Mouse (Mus musculus) midbrain, embryonic 13.5 days (tissue): ENCODE data around the gene Sbds. TPM values are rescaled to one million over a fixed set of nuclear protein-coding genes. Genes with fewer than 3 reads are reported as not detected.
A peak's percentile ranks its signal among the peaks of the same experiment; 100 is the strongest.

Source experiments
- ATAC-seq: fragments of 200-750 bp; cut with Nextera tagmentation; 2 replicates; pipeline ENCODE4 v1.8.0; 2017; ENCODE audit warnings: mild to moderate bottlenecking, moderate TSS enrichment, moderate library complexity
- H3K27ac ChIP-seq: fragments of 300-500 bp; sonication (generic); 2 replicates; pipeline ENCODE4 v1.5.1; 2015; ENCODE audit warnings: inconsistent platforms, mild to moderate bottlenecking, moderate library complexity
- H3K27me3 ChIP-seq: fragments of 300-500 bp; sonication (generic); 2 replicates; pipeline ENCODE4 v1.6.1; 2015; ENCODE audit warnings: mild to moderate bottlenecking, inconsistent platforms
- H3K36me3 ChIP-seq: fragments of 300-500 bp; sonication (generic); 2 replicates; pipeline ENCODE4 v1.6.1; 2015; ENCODE audit warnings: mild to moderate bottlenecking, inconsistent platforms
- H3K4me1 ChIP-seq: fragments of 300-500 bp; sonication (generic); replicated peaks from 2 replicates; pipeline ENCODE4 v1.6.1; 2015; ENCODE audit warnings: inconsistent platforms
- H3K4me2 ChIP-seq: fragments of 300-500 bp; sonication (generic); replicated peaks from 2 replicates; pipeline ENCODE4 v1.6.1; 2015; ENCODE audit warnings: moderate library complexity, mild to moderate bottlenecking, inconsistent platforms
- H3K4me3 ChIP-seq: fragments of 300-500 bp; sonication (generic); replicated peaks from 2 replicates; pipeline ENCODE4 v1.5.1; 2015; ENCODE audit warnings: mild to moderate bottlenecking, inconsistent platforms
- H3K9ac ChIP-seq: fragments of 300-500 bp; sonication (generic); replicated peaks from 2 replicates; pipeline ENCODE4 v1.6.1; 2015; ENCODE audit warnings: mild to moderate bottlenecking, inconsistent platforms
- H3K9me3 ChIP-seq: fragments of 300-500 bp; sonication (generic); 2 replicates; pipeline ENCODE4 v1.6.1; 2016; ENCODE audit warnings: mild to moderate bottlenecking, inconsistent platforms
- WGBS: fragments of 180-500 bp; shearing (Covaris S2); methylation state at CpG from one replicate; pipeline ENCODE4 v1.1.7; 2015; 5-methylcytosine and 5-hydroxymethylcytosine counted together
- polyA plus RNA-seq: library from polyadenylated mRNA; unstranded; fragments of >200 nt; fragmentation: Nextera tagmentation; extraction: Ambion mirVana; gene quantifications from 2 replicates; pipeline ENCODE4 v1.2.1, GENCODE M21; 2015

The Sbds gene
- polyA plus RNA-seq = 61.2 and 63.6 TPM in 2 replicates

DNA sequence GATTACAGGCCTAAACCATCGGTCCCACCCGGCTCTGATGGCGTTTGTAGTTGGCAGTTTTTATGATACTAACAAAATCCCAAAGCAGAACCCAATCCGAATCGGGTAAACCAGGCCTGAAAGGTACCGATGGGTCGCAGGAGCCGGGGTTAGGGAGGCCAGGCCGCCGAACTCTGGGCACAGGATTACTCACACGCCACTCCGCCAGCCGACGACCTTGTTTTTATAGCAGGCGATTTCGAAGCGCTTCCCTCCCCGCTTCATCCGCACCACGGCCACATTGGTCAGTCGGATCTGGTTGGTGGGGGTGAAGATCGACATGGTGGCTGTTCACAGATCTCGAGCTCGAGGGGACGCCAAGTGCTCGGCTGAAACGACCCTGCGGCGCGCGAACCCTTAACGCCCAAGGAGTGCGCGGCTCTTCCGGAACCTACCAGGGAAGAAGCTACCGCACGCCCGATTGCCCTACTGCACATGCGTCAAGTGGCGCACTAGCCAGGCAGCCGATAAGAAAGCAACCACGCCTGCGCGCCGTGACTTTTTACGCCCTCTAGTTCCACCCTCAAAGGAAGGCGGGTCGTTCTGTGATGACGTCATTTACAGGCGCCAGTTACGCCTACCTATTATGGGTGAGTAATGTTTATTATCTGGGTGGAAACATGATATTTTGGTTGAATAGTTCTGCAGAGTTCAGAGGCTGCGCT is at the start of gene Sbds, which contains the start of gene Tyw1:
Gene Sbds (minus strand): TSS at position 514 of the 704 bp plus-strand sequence.
Gene Tyw1 (plus strand): TSS at position 603 of the 704 bp plus-strand sequence.
- peak; percentile 91 for ATAC-seq
- Histone ChIP-seq H3K27me3 (no peaks in the 10 kb centered on the region), H3K4me3 (peak within 1 kb of the TSS; percentile 75), H3K4me2 (peak within 1 kb of the TSS; percentile 81), H3K9ac (peak within 1 kb of the TSS; percentile 83), H3K27ac (peak within 1 kb of the TSS; percentile 80), H3K4me1 (peaks cover 32% of the 10 kb centered on the region), H3K36me3 (peaks cover 35% of the 10 kb centered on the region), H3K9me3 (no peaks in the 10 kb centered on the region)
- under 1% methylated on average over 52 of the region's 52 CpGs for WGBS

DNA sequence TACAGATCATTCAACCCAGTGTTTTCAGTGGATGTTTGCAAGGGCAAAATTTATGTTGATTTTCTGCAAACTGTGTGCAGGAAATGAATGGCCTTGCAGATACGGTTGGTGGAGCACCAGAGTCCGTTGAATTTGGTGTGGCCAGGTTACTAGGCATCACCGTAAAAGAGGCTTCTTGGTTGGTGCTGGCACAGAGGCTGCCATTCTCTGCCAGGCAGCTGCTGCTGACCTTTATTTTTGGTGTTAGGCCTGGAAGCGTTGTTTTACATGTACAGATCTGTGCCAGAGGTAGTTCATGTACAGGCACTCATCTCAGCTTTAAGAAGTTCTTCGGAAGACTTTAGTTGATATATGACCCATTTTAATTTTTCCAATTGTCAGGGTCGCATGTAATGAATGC is 48.3 kb upstream of the Sbds start:
- 94% methylated on average over 6 of the region's 6 CpGs for WGBS
- no peaks in the 10 kb centered on the region for H3K27me3 ChIP-seq
- H3K4me2 ChIP-seq = no peak overlapping the region
- H3K27ac ChIP-seq = no peak overlapping the region
- no peak overlapping the region for H3K9ac ChIP-seq
- ATAC-seq = no peak
- no peak overlapping the region for H3K4me3 ChIP-seq
- no peaks in the 10 kb centered on the region for H3K4me1 ChIP-seq
- H3K9me3 ChIP-seq = no peaks in the 10 kb centered on the region
- H3K36me3 ChIP-seq = peaks cover 70% of the 10 kb centered on the region

DNA sequence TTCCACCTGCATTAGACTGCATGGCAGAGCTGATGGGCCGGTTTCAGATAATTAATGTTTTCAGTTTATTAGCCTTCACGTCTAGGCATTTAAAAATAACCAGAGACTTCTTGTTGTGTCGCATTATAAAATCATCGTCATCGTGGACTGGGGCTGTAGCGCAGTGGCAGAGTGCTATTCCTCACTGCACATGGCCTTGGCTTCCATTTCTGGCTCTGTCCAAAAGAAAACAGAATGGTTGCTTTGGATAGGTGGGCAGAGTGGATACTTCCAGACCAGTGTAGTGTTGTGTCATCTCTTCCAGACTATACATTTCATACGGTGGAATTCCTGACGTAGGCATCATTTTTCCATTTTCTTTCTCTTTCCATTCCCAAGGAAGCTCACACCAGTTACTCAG is 44.2 kb upstream of the Sbds start:
- H3K9me3 ChIP-seq = no peaks in the 10 kb centered on the region
- 96% methylated on average over 8 of the region's 8 CpGs for WGBS
- no peak overlapping the region for H3K27ac ChIP-seq
- no peaks in the 10 kb centered on the region for H3K27me3 ChIP-seq
- no peak for ATAC-seq
- no peak overlapping the region for H3K4me3 ChIP-seq
- no peak overlapping the region for H3K4me2 ChIP-seq
- H3K9ac ChIP-seq = no peak overlapping the region
- H3K36me3 ChIP-seq = peaks cover 76% of the 10 kb centered on the region
- no peaks in the 10 kb centered on the region for H3K4me1 ChIP-seq

DNA sequence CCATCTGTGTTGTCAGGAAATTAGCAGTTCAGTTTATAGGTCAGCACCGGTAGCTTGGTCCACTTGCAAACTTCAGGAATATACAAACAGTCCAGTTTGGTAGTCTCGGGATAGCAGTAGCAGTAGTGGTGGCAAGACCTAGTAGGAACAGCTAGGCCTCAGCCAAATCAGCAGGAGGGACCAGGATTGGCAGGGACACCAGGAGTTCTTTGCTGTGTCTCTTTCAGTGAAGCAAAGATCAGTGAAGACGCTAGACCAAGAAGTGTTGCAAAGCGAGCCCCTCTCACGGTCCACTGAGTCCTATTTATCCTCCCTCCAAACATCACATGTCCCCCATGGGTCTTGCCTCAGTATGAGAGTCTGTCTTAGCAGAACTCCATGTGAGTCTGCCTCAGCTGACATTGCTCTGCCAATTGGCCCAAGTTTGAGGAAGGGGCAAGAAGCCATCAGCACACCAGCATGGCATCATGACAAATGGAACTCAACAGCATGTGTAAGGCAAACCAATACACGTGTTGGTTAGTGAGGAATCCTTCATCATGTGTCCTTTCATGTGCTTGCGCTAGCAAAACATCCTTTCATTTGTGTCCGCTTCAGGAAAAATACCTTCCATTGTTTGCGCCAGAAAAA is 43.6 kb upstream of the Sbds start:
- no peak overlapping the region for H3K9ac ChIP-seq
- H3K4me1 ChIP-seq = no peaks in the 10 kb centered on the region
- peaks cover 71% of the 10 kb centered on the region for H3K36me3 ChIP-seq
- no peaks in the 10 kb centered on the region for H3K27me3 ChIP-seq
- H3K4me2 ChIP-seq = no peak overlapping the region
- no peak overlapping the region for H3K27ac ChIP-seq
- 89% methylated on average over 9 of the region's 9 CpGs for WGBS
- no peak overlapping the region for H3K4me3 ChIP-seq
- no peak for ATAC-seq
- no peaks in the 10 kb centered on the region for H3K9me3 ChIP-seq

DNA sequence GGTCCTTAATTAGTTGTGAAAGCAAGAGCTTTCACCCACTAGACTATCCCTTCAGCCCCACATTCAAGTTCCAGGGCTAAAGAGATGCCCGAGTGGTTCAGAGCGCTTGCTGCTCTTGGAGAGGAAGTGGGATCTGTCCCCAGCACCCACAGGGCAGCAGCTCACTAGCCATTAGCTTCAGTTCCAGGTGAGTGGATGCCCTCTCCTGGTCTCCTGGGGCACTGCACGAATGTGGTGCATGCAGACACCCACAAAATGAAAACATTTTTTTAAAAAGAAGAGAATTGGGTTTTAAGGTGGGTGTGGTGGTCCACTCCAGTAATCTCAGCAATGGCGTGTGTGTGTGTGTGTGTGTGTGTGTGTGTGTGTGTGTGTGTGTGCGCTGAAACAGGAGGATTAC is 40.7 kb upstream of the Sbds start:
- no peak overlapping the region for H3K27ac ChIP-seq
- no peaks in the 10 kb centered on the region for H3K27me3 ChIP-seq
- no peak overlapping the region for H3K4me3 ChIP-seq
- WGBS = 85% methylated on average over 5 of the region's 5 CpGs
- no peak for ATAC-seq
- no peaks in the 10 kb centered on the region for H3K9me3 ChIP-seq
- H3K36me3 ChIP-seq = peaks cover 58% of the 10 kb centered on the region
- H3K4me2 ChIP-seq = no peak overlapping the region
- no peak overlapping the region for H3K9ac ChIP-seq
- H3K4me1 ChIP-seq = no peaks in the 10 kb centered on the region

DNA sequence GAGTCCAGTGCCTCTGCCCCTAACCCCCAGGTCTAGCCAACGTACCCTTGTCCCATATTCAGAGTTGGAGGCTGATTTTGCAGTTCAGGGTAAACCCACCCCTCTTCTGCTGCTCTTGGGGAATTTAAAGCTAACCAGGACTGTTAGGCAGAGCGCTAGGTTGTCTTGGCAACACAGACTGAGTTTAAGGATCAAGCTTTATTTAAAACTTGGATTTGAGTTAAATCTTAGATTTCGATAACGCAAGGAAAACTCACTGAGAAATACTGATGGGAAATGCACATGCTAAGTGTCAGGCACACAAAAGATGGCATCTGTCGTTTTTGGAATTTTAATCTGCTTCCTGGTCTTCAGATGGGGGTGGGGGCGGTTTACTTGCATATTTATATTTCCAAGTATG is 39.3 kb upstream of the Sbds start:
- Histone ChIP-seq H3K27ac (no peak overlapping the region), H3K4me3 (no peak overlapping the region), H3K9me3 (0 out of 2 replicates have a peak, but pooled peaks cover 4% of the 10 kb centered on the region), H3K4me2 (no peak overlapping the region), H3K9ac (no peak overlapping the region), H3K4me1 (no peaks in the 10 kb centered on the region), H3K36me3 (peaks cover 58% of the 10 kb centered on the region), H3K27me3 (no peaks in the 10 kb centered on the region)
- ATAC-seq = no peak
- 77% methylated on average over 6 of the region's 6 CpGs for WGBS

DNA sequence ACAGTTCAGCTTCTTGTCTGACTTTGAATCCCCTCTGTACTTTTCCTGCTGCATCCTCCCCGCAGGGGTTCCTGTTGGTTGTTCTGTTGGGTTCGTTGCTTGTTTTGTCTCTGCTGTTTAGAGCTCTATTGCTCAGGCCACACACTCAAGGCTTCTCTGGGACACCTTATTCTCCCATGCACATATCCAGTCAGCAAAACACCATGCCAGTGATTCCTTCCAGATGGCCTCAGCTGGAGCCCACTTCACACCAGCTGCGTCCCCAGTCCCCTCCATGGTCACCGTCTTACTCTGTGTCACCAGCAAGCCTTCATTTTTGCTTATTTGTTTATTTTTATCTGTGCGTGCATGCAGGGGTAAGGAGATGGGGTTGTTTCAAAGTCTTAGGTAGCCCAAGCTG is 38.6 kb upstream of the Sbds start:
- Histone ChIP-seq H3K27me3 (no peaks in the 10 kb centered on the region), H3K27ac (no peak overlapping the region), H3K4me3 (no peak overlapping the region), H3K9me3 (0 out of 2 replicates have a peak, but pooled peaks cover 4% of the 10 kb centered on the region), H3K4me1 (no peaks in the 10 kb centered on the region), H3K4me2 (no peak overlapping the region), H3K9ac (no peak overlapping the region), H3K36me3 (peaks cover 58% of the 10 kb centered on the region)
- WGBS = 78% methylated on average over 5 of the region's 5 CpGs
- ATAC-seq = no peak

DNA sequence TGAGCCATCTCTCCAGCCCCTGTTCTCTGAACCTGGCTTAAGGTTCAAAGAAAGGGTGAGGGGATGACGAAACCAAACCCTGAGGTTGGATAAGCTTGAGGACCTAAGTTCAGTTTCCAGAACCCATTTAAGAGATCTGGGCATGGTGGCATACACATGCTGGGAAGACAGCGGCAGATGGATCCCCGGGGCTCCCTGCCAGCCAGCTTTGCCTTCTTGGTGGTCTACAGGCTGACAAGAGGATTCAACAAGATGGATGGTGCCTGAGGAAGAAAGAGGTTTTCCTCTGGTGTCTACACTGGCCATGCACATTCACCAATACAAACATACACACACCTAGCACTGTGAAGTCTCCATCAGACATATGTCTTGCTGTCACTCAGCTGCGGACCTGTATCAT is 37.6 kb upstream of the Sbds start:
- no peaks in the 10 kb centered on the region for H3K4me1 ChIP-seq
- no peak for ATAC-seq
- H3K4me3 ChIP-seq = no peak overlapping the region
- WGBS = 90% methylated on average over 4 of the region's 4 CpGs
- no peak overlapping the region for H3K4me2 ChIP-seq
- 0 out of 2 replicates have a peak, but pooled peaks cover 4% of the 10 kb centered on the region for H3K9me3 ChIP-seq
- no peaks in the 10 kb centered on the region for H3K27me3 ChIP-seq
- no peak overlapping the region for H3K27ac ChIP-seq
- H3K9ac ChIP-seq = no peak overlapping the region
- H3K36me3 ChIP-seq = peaks cover 60% of the 10 kb centered on the region

DNA sequence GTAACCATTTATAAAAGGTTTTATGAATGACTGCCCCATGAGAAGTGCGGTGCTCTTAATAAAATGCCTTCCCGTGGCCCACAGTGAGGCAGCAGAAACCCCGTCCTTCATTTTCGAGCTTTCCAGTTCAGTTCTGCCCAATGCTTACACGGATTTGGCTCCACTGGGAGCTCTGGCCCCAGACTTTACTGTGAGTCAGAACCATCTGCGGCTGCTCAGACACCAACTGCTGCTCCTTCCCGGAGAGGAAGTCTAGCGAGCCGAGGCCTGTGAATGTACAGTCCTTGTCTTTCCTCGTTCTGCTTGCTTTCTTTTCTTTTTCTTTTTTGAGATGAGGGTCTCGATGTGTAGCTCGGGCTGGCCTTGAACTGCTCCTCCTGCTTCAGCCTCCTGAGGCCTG is 35.4 kb upstream of the Sbds start:
- Histone ChIP-seq H3K27ac (no peak overlapping the region), H3K4me3 (no peak overlapping the region), H3K36me3 (peaks cover 63% of the 10 kb centered on the region), H3K4me2 (no peak overlapping the region), H3K27me3 (no peaks in the 10 kb centered on the region), H3K4me1 (no peaks in the 10 kb centered on the region), H3K9me3 (0 out of 2 replicates have a peak, but pooled peaks cover 4% of the 10 kb centered on the region), H3K9ac (no peak overlapping the region)
- WGBS = 96% methylated on average over 12 of the region's 12 CpGs
- ATAC-seq = no peak

DNA sequence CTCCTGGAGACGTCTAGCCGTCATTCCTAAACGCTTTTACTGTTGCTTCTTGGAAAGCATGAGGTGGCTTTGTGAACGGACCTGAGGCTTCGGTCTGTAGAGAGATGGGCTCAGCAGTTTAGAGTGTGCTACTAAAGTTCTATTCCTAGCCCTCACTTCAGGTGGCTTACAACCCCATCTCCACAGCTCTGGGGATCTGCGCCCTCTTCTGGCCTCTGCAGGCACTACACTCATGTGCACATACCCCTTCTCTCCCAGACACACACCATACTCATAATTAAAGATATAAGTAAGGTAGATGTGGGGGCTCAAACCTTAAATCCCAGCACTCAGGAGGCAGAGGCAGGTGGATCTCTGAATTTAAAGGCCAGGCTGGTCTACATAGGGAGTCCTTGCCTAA is 34.9 kb upstream of the Sbds start:
- Histone ChIP-seq H3K9ac (no peak overlapping the region), H3K9me3 (0 out of 2 replicates have a peak, but pooled peaks cover 4% of the 10 kb centered on the region), H3K27ac (no peak overlapping the region), H3K27me3 (no peaks in the 10 kb centered on the region), H3K36me3 (peaks cover 68% of the 10 kb centered on the region), H3K4me1 (no peaks in the 10 kb centered on the region), H3K4me2 (no peak overlapping the region), H3K4me3 (no peak overlapping the region)
- 100% methylated on average over 6 of the region's 6 CpGs for WGBS
- ATAC-seq = no peak

DNA sequence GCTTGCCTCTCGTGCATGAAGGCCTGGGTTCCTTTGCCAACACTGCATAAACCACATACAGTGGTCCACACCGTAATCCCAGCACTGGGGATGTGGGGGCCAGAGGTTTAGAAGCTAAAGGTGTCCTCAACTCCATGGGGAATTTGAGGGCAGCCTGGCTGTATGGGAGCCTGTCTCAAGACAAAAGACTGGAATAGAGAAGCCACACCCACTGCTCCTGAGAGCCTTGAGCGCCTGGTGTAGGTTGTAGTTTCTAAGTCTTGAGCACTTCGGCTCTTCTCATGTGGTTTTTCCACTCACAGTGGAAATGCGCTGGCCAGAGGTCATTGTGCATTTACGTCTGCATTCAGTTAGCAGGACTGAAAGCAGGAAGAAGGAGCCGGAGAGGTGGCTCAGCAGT is 32.8 kb upstream of the Sbds start:
- H3K4me1 ChIP-seq = no peaks in the 10 kb centered on the region
- no peaks in the 10 kb centered on the region for H3K27me3 ChIP-seq
- no peak for ATAC-seq
- no peak overlapping the region for H3K4me3 ChIP-seq
- H3K36me3 ChIP-seq = peaks cover 82% of the 10 kb centered on the region
- no peak overlapping the region for H3K27ac ChIP-seq
- 94% methylated on average over 7 of the region's 7 CpGs for WGBS
- H3K4me2 ChIP-seq = no peak overlapping the region
- no peak overlapping the region for H3K9ac ChIP-seq
- peaks cover 11% of the 10 kb centered on the region; the same call in 1 of the 2 replicates for H3K9me3 ChIP-seq

DNA sequence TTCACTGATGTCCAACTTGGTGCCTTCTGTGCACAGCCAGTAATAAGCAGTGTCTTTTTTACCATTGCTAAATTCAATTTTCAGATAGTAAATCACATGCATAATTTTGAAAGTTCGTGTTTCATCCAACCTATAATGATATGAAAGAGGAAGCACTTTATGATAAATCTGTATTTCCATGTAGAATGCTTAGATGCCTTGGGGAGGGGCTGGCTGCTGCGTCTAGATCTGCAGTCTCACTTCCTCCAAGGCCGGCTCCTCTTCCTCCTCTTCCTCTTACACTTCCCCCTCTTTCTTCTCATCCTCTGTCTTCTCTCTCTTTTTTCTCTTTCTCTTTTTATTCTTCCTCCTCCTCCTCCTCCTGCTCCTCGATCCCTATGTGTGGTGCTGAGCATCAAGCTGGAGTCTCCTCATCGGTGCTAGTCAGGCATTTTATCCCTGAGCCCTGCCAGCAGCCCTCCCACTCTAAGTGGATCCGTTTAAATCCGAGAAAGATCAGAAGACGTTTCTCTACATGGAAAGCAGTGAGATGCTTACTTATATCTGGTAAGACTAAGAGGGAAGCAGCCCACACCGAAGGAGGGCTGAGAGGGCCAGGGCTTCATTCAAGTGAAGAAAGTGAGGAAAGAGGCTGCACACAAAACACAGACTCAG is 27.9 kb upstream of the Sbds start:
- no peak overlapping the region for H3K4me3 ChIP-seq
- no peak overlapping the region for H3K9ac ChIP-seq
- no peaks in the 10 kb centered on the region for H3K27me3 ChIP-seq
- peaks cover 93% of the 10 kb centered on the region for H3K36me3 ChIP-seq
- no peak overlapping the region for H3K27ac ChIP-seq
- peaks cover 8% of the 10 kb centered on the region; the same call in 1 of the 2 replicates for H3K9me3 ChIP-seq
- no peak overlapping the region for H3K4me2 ChIP-seq
- ATAC-seq = no peak
- H3K4me1 ChIP-seq = no peaks in the 10 kb centered on the region
- 97% methylated on average over 9 of the region's 9 CpGs for WGBS
